Mouse (Mus musculus): ENCODE measurements around the gene Slc35f4. TPM values are rescaled to one million over a fixed set of nuclear protein-coding genes. Genes with fewer than 3 reads are reported as not detected.

Gene Slc35f4
- total and polyA plus RNA-seq, 2 experiments from 2014 or later, result 25.4 to 25.5 TPM

DNA sequence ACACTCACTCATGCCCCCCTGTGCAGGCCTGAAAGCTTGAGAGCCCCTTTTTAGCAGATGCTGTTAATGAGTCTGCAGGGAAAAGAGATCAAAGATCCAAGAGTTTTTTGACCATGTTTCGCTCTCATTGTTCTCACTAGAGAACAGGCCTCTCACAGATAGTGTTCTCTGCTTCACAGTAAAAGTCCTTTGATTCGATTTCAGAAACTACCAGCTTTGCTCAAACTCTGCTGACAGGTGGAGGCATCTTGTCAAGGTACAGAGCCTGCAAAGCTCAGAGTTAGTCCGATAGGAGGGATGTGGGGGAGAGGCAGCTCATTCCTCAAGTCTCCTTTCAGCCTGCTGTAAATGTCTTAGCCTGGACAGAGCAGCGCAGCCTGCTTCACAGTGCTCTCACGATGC is 209.4 kb downstream of the Slc35f4 start:
- H3K4me3 ChIP-seq (ENCODE audit: low read length), result no peak overlapping the region
- 24% methylated on average over 5 of the region's 5 CpGs for WGBS
- no peaks in the 10 kb centered on the region for H3K9me3 ChIP-seq (ENCODE audit: low read length)
- ATAC-seq, result 0 out of 2 replicates have a peak, but pooled peaks have one; percentile 50
- no peak for TF ChIP-seq CTCF (IDR thresholded peaks at IDR 0.05; ENCODE audit: low read depth)
- no peaks in the 10 kb centered on the region for H3K27me3 ChIP-seq (ENCODE audit: insufficient read depth, low read length)
- no peak overlapping the region for H3K27ac ChIP-seq
- H3K4me1 ChIP-seq (ENCODE audit: insufficient read depth, low read length), result peaks cover 11% of the 10 kb centered on the region; the same call in 1 of the 2 replicates
- no peaks in the 10 kb centered on the region for H3K36me3 ChIP-seq (ENCODE audit: insufficient read depth, low read length)
- DNase-seq (ENCODE audit: low spot score), result no peak
- no peak overlapping the region for H3K9ac ChIP-seq (replicated peaks; ENCODE audit: low read length)
- H3K4me2 ChIP-seq (ENCODE audit: low read depth, low read length), result no peak overlapping the region

DNA sequence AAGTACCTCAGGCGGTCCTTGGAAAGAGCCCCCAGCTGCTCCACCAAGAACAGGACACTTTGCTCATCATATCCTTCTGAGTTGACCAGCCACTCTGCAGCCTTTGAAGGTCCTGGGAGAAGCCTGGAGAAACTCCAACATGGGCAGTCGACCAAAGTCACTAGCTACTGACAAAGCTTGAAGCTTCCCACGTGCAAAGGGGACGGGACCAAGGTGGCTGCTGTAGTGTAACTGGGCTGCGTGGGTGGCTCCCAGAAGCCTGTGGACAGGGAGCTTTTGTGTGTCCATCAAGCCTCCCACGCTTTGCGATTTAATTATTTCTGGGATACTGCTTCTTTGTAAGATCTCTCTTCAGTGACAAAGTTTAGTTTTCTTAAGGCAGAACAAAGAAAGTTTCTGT is 211.9 kb downstream of the Slc35f4 start:
- peak; percentile 76; the same call in 1 of the 2 replicates for ATAC-seq
- peaks cover 16% of the 10 kb centered on the region; the same call in 1 of the 2 replicates for H3K4me1 ChIP-seq (ENCODE audit: insufficient read depth, low read length)
- WGBS, result 33% methylated on average over 7 of the region's 7 CpGs
- no peaks in the 10 kb centered on the region for H3K36me3 ChIP-seq (ENCODE audit: insufficient read depth, low read length)
- no peaks in the 10 kb centered on the region for H3K27me3 ChIP-seq (ENCODE audit: insufficient read depth, low read length)
- no peak overlapping the region for H3K4me2 ChIP-seq (ENCODE audit: low read depth, low read length)
- H3K27ac ChIP-seq, result no peak overlapping the region
- DNase-seq (ENCODE audit: low spot score), result peak; percentile 56
- H3K9ac ChIP-seq (replicated peaks; ENCODE audit: low read length), result no peak overlapping the region
- H3K4me3 ChIP-seq (ENCODE audit: low read length), result no peak overlapping the region
- no peak for TF ChIP-seq CTCF (IDR thresholded peaks at IDR 0.05; ENCODE audit: low read depth)
- H3K9me3 ChIP-seq (ENCODE audit: low read length), result no peaks in the 10 kb centered on the region

DNA sequence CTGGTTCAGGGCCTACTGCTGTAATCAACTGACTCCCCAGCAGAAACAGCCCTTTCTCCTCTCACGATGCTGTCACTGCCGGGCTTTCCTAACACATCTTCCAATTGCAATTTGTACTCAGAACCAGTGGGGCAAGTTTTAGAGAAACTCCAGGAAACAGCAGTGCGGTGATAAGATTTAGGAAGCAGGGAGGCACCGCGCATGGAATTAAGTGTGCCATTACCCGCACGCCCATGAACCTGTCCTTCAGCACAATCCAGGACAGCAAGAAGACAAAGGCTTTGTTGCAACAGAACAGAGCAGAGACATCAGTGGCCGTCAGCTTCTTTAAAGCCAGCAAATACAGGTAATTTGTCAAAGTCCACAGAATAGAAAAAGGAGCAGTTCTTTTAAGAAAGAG is 212.5 kb downstream of the Slc35f4 start:
- Histone ChIP-seq H3K4me3 (ENCODE audit: low read length) (no peak overlapping the region), H3K9ac (replicated peaks; ENCODE audit: low read length) (no peak overlapping the region), H3K27me3 (ENCODE audit: insufficient read depth, low read length) (no peaks in the 10 kb centered on the region), H3K27ac (no peak overlapping the region), H3K4me1 (ENCODE audit: insufficient read depth, low read length) (peaks cover 16% of the 10 kb centered on the region; the same call in 1 of the 2 replicates), H3K9me3 (ENCODE audit: low read length) (no peaks in the 10 kb centered on the region), H3K36me3 (ENCODE audit: insufficient read depth, low read length) (no peaks in the 10 kb centered on the region), H3K4me2 (ENCODE audit: low read depth, low read length) (no peak overlapping the region)
- DNase-seq (ENCODE audit: low spot score) (no peak), ATAC-seq (no peak)
- WGBS, result 67% methylated on average over 8 of the region's 8 CpGs
- TF ChIP-seq CTCF (IDR thresholded peaks at IDR 0.05; ENCODE audit: low read depth), result no peak

DNA sequence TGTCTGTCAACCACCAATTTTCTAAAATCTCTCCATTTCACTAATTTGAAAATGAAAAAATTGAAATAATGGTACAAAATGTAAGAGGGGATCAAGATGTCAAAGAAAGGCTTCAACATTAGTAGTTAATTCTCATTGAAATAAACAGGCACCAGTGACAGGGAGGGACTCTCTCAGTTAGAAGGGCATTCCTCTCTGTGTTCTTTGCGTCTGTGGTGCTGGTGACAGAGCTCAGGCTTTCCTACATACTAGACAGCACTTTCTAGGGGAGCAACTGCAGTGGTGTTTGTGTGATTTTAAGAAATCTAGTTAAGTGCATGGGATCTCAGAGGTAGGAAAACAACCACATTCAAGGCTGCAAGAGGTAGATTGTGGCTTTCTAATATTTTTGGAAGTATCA is 214.3 kb downstream of the Slc35f4 start:
- WGBS, result 44% methylated on average over 1 of the region's 1 CpGs
- Histone ChIP-seq H3K9me3 (ENCODE audit: low read length) (no peaks in the 10 kb centered on the region), H3K27ac (no peak overlapping the region), H3K9ac (replicated peaks; ENCODE audit: low read length) (no peak overlapping the region), H3K27me3 (ENCODE audit: insufficient read depth, low read length) (no peaks in the 10 kb centered on the region), H3K4me1 (ENCODE audit: insufficient read depth, low read length) (peaks cover 14% of the 10 kb centered on the region; the same call in 1 of the 2 replicates), H3K4me2 (ENCODE audit: low read depth, low read length) (no peak overlapping the region), H3K4me3 (ENCODE audit: low read length) (no peak overlapping the region), H3K36me3 (ENCODE audit: insufficient read depth, low read length) (no peaks in the 10 kb centered on the region)
- ATAC-seq (no peak), DNase-seq (ENCODE audit: low spot score) (peak; percentile 22)
- TF ChIP-seq CTCF (IDR thresholded peaks at IDR 0.05; ENCODE audit: low read depth), result no peak

DNA sequence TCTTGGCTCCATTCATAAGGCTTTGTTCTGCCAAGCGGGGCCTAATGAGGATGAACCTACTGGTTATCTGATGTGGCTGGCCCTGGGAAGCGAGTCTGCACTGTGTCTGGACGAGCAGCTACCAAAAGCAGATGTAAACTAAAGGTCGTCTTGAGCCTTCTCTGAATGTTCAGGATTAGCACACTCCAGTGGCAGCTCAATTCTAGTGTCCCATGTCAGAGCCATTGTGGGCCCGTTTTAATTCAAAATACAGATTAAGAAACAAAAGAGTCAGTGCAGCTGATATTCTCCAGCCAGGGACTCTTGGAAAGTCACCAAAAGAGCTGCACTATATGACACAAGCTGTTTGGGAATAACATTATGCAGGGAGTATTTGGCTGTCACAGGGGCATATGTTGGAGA is 214.8 kb downstream of the Slc35f4 start:
- Histone ChIP-seq H3K27me3 (ENCODE audit: insufficient read depth, low read length) (no peaks in the 10 kb centered on the region), H3K9ac (replicated peaks; ENCODE audit: low read length) (no peak overlapping the region), H3K4me2 (ENCODE audit: low read depth, low read length) (no peak overlapping the region), H3K9me3 (ENCODE audit: low read length) (no peaks in the 10 kb centered on the region), H3K27ac (peak overlapping the region; percentile 41; the same call in 1 of the 2 replicates), H3K4me1 (ENCODE audit: insufficient read depth, low read length) (peaks cover 11% of the 10 kb centered on the region; the same call in 1 of the 2 replicates), H3K4me3 (ENCODE audit: low read length) (no peak overlapping the region), H3K36me3 (ENCODE audit: insufficient read depth, low read length) (no peaks in the 10 kb centered on the region)
- no peak for TF ChIP-seq CTCF (IDR thresholded peaks at IDR 0.05; ENCODE audit: low read depth)
- ATAC-seq (peak; percentile 73), DNase-seq (ENCODE audit: low spot score) (peak; percentile 58)
- 33% methylated on average over 5 of the region's 5 CpGs for WGBS

DNA sequence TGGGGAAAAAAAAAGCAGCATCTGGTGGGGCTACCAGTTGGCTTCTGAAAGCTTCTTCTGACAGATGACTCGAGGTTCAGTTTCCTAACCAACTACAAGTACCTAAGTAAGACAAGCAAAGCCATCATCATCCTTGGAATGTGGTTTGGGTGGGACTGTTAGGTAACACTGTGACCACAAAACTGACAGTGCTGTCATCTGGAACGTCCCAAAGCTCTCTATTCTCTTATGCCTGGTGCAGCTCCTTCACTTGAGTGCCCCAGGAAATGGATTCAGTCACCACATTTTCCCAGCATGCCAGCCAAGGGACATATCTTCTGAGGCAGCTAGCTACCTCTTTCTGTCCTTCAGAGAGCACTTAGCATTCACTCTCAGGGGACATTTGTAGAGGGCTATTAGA is 216.2 kb downstream of the Slc35f4 start:
- no peak overlapping the region for H3K4me3 ChIP-seq (ENCODE audit: low read length)
- TF ChIP-seq CTCF (IDR thresholded peaks at IDR 0.05; ENCODE audit: low read depth), result no peak
- H3K9ac ChIP-seq (replicated peaks; ENCODE audit: low read length), result no peak overlapping the region
- H3K4me2 ChIP-seq (ENCODE audit: low read depth, low read length), result no peak overlapping the region
- no peak for ATAC-seq
- DNase-seq (ENCODE audit: low spot score), result no peak
- H3K36me3 ChIP-seq (ENCODE audit: insufficient read depth, low read length), result no peaks in the 10 kb centered on the region
- no peaks in the 10 kb centered on the region for H3K27me3 ChIP-seq (ENCODE audit: insufficient read depth, low read length)
- WGBS, result 74% methylated on average over 2 of the region's 2 CpGs
- H3K9me3 ChIP-seq (ENCODE audit: low read length), result no peaks in the 10 kb centered on the region
- no peak overlapping the region for H3K27ac ChIP-seq
- H3K4me1 ChIP-seq (ENCODE audit: insufficient read depth, low read length), result 0 out of 2 replicates have a peak, but pooled peaks cover 8% of the 10 kb centered on the region

DNA sequence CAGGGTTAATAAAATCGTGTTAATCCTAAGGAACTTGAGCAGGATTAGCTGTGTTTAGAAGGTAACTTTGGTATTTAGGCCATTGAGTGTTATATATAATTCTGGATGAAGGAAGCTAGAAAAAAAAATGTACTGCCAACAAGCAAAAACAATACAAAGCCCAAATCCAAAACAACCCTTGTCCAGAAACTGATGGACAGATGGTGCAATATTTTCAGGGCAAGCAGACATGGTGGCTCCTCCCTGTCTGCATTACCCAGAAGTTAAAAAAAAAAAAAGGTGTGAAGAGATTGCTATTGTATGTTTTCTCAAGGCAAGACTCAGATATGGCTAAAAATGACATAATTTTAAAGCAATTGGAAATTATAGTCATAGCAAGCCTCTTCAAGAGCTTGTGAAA is 217.3 kb downstream of the Slc35f4 start:
- 69% methylated on average over 1 of the region's 1 CpGs for WGBS
- Histone ChIP-seq H3K4me2 (ENCODE audit: low read depth, low read length) (no peak overlapping the region), H3K27me3 (ENCODE audit: insufficient read depth, low read length) (no peaks in the 10 kb centered on the region), H3K9me3 (ENCODE audit: low read length) (no peaks in the 10 kb centered on the region), H3K4me3 (ENCODE audit: low read length) (no peak overlapping the region), H3K36me3 (ENCODE audit: insufficient read depth, low read length) (no peaks in the 10 kb centered on the region), H3K27ac (no peak overlapping the region), H3K4me1 (ENCODE audit: insufficient read depth, low read length) (0 out of 2 replicates have a peak, but pooled peaks cover 6% of the 10 kb centered on the region), H3K9ac (replicated peaks; ENCODE audit: low read length) (no peak overlapping the region)
- TF ChIP-seq CTCF (IDR thresholded peaks at IDR 0.05; ENCODE audit: low read depth), result no peak
- DNase-seq (ENCODE audit: low spot score) (no peak), ATAC-seq (no peak)
